Mouse (Mus musculus): Measurements from ENCODE around the gene Meis2.
A peak's percentile ranks its signal among the peaks of the same experiment; 100 is the strongest.

Gene Meis2

DNA sequence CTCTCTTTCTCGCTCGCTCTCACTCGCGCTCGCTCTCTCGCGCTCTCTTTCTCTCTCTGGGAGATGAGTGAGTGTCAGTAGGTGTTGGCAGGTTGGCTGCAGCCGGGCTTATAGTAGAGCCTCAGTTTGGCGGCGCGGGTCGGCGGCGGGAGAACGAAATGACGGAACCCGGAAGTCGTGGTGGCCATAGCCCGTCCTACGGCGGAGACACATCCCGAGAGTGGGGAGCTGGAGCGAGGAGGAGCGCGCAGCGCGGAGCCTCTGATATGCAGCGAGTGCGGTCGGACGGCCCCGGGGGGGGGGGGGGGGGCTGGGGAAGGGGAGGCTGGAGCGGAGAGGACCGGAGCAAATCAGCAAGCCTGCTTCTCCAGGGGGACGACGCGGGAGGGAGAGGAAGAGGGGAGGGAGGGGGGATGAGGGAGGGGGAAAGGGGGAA, at the start of gene Meis2:
Gene Meis2, minus strand, starts transcription at position 270 of the 436 bp plus-strand sequence.
- DNase-seq (ENCODE audit: low read depth, low spot score), result peak; percentile 74

GRCm38 (mm10) chr2:116106194-116106593, 40.6 kb upstream of the Meis2 start:
- DNase-seq (ENCODE audit: low read depth, low spot score), result no peak

- no peak for DNase-seq (ENCODE audit: low read depth, low spot score)
Observed at GRCm38 (mm10) chr2:116105179-116105578, 39.5 kb upstream of the Meis2 start.

DNA sequence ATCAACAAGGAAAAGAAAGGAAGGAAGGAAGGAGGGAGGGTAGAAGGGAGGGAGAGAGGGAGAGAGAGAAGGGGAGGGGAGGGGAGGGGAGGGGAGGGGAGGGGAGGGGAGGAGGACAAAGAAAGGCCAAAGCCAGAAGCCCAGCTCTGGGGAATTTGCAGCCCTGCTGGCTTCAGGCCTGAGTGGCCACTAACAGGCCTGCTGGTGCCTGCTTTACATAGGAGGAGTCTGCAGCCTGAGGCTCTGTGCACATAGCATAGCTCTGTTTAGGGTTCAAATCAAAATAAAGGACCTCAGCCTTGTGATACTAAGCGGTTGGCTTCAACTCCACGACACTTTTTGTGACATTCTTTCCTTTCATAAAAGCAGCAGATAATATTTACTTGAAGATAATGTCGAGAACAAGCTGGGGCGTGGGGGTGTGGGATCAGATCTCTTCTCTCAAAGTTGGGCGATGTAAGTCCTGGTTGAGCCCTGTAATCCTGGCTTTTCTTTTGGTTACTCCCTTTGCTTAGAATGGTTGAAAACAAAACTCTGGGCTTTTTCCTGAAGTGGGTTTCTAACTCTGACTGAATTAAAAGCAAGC, 37.9 kb upstream of the Meis2 start:
- no peak for DNase-seq (ENCODE audit: low read depth, low spot score)

GRCm38 (mm10) chr2:116101221-116101620, 35.6 kb upstream of the Meis2 start:
- DNase-seq (ENCODE audit: low read depth, low spot score), result peak; percentile 14

- DNase-seq (ENCODE audit: low read depth, low spot score), result no peak
Observed at GRCm38 (mm10) chr2:116080961-116081360, 15.3 kb upstream of the Meis2 start.

GRCm38 (mm10) chr2:116078841-116079240, 13.2 kb upstream of the Meis2 start:
- DNase-seq (ENCODE audit: low read depth, low spot score), result no peak

DNA sequence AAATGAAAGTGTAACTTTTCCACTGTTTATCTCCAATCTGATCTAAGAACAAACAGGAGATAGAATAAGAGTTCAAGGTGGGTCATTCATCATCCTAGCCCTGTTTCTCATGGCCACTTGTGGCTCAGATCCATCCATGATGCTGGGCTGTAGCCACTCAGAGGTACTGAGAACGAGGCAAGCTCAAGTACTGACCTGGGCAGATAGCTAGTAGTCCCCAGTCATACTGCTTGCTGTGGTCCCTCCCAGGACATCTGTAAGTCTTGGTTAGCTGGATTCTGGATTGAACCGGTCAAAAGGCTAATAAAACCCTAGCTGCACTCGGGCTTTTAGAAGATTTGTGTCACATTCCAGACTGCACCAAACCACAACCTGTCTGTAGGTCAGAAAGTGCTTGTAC, 12.1 kb upstream of the Meis2 start:
- no peak for DNase-seq (ENCODE audit: low read depth, low spot score)

DNA sequence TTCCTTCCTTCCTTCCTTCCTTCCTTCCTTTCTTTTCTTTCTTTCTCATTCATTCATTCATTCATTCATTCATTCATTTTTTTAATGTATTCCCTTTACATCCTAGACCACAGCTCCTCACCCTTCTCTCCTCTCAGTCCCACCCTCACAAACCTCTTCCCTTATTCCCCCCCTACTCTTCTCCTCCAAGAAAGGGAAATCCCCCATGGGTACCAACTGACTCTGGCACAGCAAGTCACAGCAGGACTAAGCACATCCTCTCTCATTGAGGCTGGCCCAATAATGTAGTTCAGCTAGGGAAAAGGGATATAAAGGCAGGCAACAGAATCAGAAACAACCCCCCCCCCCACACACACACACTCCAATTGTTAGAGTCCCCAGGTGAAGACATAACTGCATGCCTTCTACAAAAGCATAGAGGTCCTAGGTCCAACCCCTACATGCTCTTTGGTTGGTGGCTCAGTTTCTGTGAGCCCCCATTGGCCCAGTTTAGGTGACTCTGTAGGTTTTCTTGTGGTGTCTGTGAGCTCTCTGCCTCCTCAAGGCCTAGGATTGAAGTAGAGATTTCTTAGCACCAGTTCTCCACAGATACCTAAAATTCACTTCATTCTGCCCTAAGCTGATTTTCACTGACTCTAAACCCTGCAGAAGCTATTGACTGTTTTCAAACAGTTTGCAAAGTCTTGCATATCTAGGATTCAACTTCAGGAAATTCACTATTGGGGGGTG, 11.3 kb upstream of the Meis2 start:
- no peak for DNase-seq (ENCODE audit: low read depth, low spot score)

DNA sequence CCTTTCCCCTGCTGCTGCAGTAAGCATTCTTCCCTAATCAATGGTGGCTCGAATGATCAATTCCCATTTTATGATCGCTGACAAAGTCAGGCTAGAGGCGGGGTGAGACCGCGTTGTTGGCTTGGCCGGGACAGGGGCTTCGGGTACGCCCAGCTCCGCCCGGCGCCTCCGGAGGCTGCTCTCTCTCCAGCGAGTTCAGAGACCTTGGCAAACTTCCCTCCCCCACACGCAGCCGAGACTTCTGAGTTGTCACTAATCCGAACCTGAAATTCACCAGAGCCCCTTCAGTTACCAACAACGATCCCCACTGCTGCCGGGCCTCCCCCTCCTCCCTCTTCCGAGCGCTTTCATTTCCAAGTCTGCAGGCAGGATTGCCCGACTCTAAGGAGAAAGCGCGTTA, 10.3 kb upstream of the Meis2 start:
- no peak for DNase-seq (ENCODE audit: low read depth, low spot score)

GRCm38 (mm10) chr2:116075477-116075876, 9.8 kb upstream of the Meis2 start:
- DNase-seq (ENCODE audit: low read depth, low spot score), result no peak

GRCm38 (mm10) chr2:116074726-116075440, 9.2 kb upstream of the Meis2 start:
- no peak for DNase-seq (ENCODE audit: low read depth, low spot score)

GRCm38 (mm10) chr2:116074061-116074460, 8.4 kb upstream of the Meis2 start:
- no peak for DNase-seq (ENCODE audit: low read depth, low spot score)

GRCm38 (mm10) chr2:116073311-116073904, 7.8 kb upstream of the Meis2 start:
- DNase-seq (ENCODE audit: low read depth, low spot score), result no peak

- no peak for DNase-seq (ENCODE audit: low read depth, low spot score)
Observed at GRCm38 (mm10) chr2:116072706-116073105, 7.1 kb upstream of the Meis2 start.

DNA sequence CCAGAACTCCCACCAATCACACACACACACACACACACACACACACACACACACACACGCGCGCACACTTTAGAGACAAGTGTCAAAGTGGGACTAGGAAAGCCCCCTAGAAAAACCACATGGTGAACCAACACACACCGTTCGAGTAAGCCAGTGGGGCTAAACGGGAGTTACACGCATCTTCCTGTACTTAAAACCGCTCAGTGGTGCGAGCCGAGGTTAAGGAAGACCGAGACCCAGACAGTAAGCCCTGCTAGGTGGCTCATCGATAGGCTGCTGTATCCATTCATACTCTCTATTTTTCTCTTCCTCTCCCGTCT, 6.6 kb upstream of the Meis2 start:
- no peak for DNase-seq (ENCODE audit: low read depth, low spot score)

- no peak for DNase-seq (ENCODE audit: low read depth, low spot score)
Observed at GRCm38 (mm10) chr2:116071571-116072320, 6.1 kb upstream of the Meis2 start.

DNA sequence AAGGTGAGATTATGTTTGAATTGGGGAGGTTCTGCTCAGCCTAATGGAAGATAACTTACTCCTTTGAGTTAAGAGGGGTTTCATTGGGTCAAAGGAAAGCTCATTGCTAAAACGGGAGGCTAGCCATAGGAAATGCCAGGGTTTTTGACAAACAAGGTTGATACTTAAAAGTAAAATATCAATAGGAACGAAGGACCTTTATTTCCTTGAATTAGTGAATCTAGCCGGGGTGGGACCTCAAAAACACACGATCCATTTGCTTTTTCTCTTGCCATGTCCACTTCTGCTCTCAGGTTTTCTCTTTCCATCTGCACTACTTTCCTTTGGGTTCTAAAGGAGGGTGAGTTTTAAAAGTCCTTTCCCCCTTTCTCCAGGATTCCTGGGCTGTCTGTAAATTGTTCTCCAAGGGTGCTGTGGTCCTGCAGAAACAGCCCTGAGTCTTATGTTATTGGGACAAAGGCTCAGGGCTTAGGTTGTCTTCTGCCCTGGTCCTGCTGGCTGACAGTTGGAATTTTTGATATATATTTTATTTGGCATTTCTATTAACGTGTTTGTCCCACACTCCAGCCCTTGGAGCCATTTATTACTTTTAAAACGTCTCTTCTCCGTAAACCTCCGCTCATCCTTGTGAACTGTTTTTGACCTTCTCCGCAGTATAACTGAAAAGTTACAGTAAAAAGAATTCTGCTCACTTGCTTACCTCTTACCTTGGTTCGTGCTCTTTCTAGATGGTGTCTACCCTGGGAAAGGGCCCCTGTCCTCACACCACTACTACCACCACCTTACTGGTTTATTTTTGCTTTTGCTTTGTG, 5.2 kb upstream of the Meis2 start:
- no peak for DNase-seq (ENCODE audit: low read depth, low spot score)

- DNase-seq (ENCODE audit: low read depth, low spot score), result no peak
Observed at GRCm38 (mm10) chr2:116069451-116070225, 4.0 kb upstream of the Meis2 start.

DNA sequence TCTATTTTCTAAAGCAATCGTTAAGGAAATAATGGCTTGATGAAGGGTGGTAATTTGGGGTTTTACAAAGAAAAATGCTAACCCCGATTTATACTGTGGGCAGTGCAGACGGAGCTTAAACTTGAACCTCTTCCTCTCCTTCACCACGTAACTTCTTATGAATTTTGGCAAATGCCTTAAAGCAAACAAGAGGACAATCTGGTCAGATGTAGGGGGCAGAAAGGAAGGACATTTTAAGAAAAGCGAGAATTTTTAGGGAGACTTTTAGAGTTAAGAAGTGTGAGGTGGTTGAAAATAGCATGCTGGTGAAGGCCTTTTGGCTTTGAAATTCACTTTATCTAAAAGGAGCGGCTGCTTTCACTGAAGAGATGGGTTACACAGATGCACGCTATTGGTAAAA, 3.3 kb upstream of the Meis2 start:
- no peak for DNase-seq (ENCODE audit: low read depth, low spot score)

All from retina, postnatal 7 days (tissue).